Mouse (Mus musculus) embryonic facial prominence, embryonic 13.5 days (tissue): Measurements from ENCODE around the gene Trappc10. TPM values are rescaled to one million over a fixed set of nuclear protein-coding genes. Genes with fewer than 3 reads are reported as not detected.
"Not testable (repeated sequence)": the region's sequence is repeated elsewhere in the genome, so short reads cannot be mapped to it uniquely, and the experiment has no call there.

Experiments
- ATAC-seq: fragments of 200-750 bp; cut with Nextera tagmentation; 2 replicates; pipeline ENCODE4 v1.8.0; 2017; ENCODE audit warnings: low read depth; ENCODE audit not compliant: insufficient number of reproducible peaks, insufficient read depth, low FRiP score, low TSS enrichment
- H3K27ac ChIP-seq: fragments of 300-500 bp; sonication (generic); 2 replicates; pipeline ENCODE4 v1.5.1; 2015; ENCODE audit warnings: moderate library complexity, mild to moderate bottlenecking, inconsistent platforms
- H3K27me3 ChIP-seq: fragments of 300-500 bp; sonication (generic); 2 replicates; pipeline ENCODE4 v1.6.1; 2015; ENCODE audit warnings: mild to moderate bottlenecking, inconsistent platforms
- H3K36me3 ChIP-seq: fragments of 300-500 bp; sonication (generic); 2 replicates; pipeline ENCODE4 v1.6.1; 2015; ENCODE audit warnings: mild to moderate bottlenecking, inconsistent platforms
- H3K4me1 ChIP-seq: fragments of 300-500 bp; sonication (generic); 2 replicates; pipeline ENCODE4 v1.6.1; 2015; ENCODE audit warnings: inconsistent platforms
- H3K4me2 ChIP-seq: fragments of 300-500 bp; sonication (generic); 2 replicates; pipeline ENCODE4 v1.6.1; 2015; ENCODE audit warnings: moderate library complexity, mild to moderate bottlenecking, inconsistent platforms
- H3K4me3 ChIP-seq: fragments of 300-500 bp; sonication (generic); 2 replicates; pipeline ENCODE4 v1.5.1; 2015; ENCODE audit warnings: mild to moderate bottlenecking, inconsistent platforms
- H3K9ac ChIP-seq: fragments of 300-500 bp; sonication (generic); 2 replicates; pipeline ENCODE4 v1.6.1; 2015; ENCODE audit warnings: mild to moderate bottlenecking, inconsistent platforms
- H3K9me3 ChIP-seq: fragments of 300-500 bp; sonication (generic); 2 replicates; pipeline ENCODE4 v1.6.1; 2016; ENCODE audit warnings: inconsistent platforms
- WGBS: fragments of 180-500 bp; shearing (Covaris S2); methylation state at CpG from one replicate; pipeline ENCODE4 v1.1.7; 2015; ENCODE audit warnings: mixed read lengths; 5-methylcytosine and 5-hydroxymethylcytosine counted together
- polyA plus RNA-seq: library from polyadenylated mRNA; unstranded; fragments of >200 nt; fragmentation: Nextera tagmentation; extraction: Ambion mirVana; gene quantifications from 2 replicates; pipeline ENCODE4 v1.2.1, GENCODE M21; 2015

The Trappc10 gene
- polyA plus RNA-seq, 1 experiment from 2014 or later: 12.0 TPM

DNA sequence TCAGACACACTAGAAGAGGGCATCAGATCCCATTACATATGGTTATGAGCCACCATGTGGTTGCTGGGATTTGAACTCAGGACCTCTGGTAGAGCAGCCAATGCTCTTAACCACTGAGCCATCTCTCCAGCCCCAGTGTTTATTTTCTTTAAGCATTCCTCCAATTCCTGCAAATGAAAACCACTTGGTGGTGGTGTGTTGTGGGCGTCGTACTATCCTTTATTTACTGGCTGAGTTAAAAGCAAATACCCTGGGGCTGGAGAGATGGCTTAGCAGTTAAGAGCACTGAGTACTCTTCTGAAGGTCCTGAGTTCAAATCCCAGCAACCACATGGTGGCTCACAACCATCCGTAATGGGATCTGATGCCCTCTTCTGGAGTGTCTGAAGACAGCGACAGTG, 58.4 kb downstream of the Trappc10 start:
- not testable (repeated sequence) for H3K9ac ChIP-seq, H3K27me3 ChIP-seq, H3K9me3 ChIP-seq, ATAC-seq, H3K4me3 ChIP-seq, H3K27ac ChIP-seq, H3K4me2 ChIP-seq
- Histone ChIP-seq H3K36me3 (peaks cover 59% of the 10 kb centered on the region), H3K4me1 (peaks cover 16% of the 10 kb centered on the region)
- WGBS: 65% methylated on average over 4 of the region's 4 CpGs

DNA sequence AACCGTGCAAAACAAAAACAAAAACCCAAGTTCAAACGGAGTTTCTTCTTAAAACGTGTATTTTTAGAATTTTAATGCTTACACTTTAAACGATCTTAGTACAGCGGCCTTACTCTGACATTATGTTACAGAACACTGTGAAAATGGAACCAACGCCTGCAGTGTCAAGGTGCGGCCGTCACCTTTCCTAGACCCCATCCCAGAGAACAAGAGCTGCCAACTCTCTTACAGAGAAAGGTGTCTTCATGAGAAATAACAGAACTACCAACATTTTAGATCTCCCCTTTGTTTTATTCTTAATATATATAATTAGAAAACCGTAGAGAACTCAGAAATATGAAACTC, 59.1 kb downstream of the Trappc10 start:
- H3K9ac ChIP-seq: peak overlapping the region; percentile 76; the same call in 1 of the 2 replicates
- 15% methylated on average over 9 of the region's 9 CpGs for WGBS
- H3K4me3 ChIP-seq: peak overlapping the region; percentile 72
- H3K27me3 ChIP-seq: no peaks in the 10 kb centered on the region
- H3K27ac ChIP-seq: peak overlapping the region; percentile 84
- peaks cover 59% of the 10 kb centered on the region for H3K36me3 ChIP-seq
- no peak for ATAC-seq
- no peaks in the 10 kb centered on the region for H3K9me3 ChIP-seq
- peaks cover 16% of the 10 kb centered on the region for H3K4me1 ChIP-seq
- H3K4me2 ChIP-seq: peak overlapping the region; percentile 83

DNA sequence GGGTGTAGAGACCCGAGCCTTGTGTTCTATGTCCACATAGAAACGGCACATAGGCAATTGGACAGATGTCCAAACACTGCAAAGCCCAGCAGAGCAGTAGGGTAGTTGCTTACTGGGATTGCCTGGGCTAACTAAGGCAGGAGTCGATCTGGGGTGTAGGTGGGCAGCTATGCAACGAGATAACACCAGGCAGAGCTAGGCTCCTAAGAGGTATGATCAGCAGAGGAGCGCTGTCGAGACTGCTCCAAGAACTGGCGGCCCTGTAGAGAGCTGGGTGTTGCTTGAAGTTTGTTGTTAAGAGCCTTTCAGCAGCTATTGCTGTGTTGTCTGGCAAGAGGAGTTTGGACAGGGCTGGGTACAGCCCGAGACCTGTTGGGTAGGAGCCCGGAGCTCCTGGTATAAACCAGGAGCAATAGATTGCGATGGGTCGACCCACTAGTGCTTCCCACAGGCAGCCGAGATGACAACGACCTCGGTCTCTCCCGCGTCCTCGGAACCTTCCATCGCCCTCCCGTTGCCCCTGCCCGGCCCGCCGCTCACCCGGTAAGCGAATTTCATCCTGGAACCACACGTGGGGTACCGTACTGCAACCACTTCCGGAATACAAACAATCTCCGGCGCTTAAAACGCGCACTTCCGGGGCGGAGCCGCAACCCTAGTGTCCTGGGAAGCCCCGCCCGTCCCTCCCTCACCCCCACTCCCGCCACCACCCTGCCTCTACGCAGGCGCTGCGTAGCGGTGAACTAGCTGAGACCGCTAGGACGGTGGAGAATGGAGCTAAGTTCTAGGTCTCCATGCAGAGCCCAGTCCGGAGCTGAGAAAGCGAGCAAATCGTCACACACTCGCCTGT, 59.7 kb downstream of the Trappc10 start, which contains the start of gene Pwp2:
Gene Pwp2 (minus strand): TSS at position 619 of the 850 bp plus-strand sequence.
- Histone ChIP-seq H3K27ac (peak within 1 kb of the TSS; percentile 84), H3K9me3 (no peaks in the 10 kb centered on the region), H3K4me1 (peaks cover 16% of the 10 kb centered on the region), H3K27me3 (no peaks in the 10 kb centered on the region), H3K36me3 (peaks cover 59% of the 10 kb centered on the region), H3K4me3 (peak within 1 kb of the TSS; percentile 72), H3K9ac (peak within 1 kb of the TSS; percentile 76), H3K4me2 (peak within 1 kb of the TSS; percentile 83)
- peak; percentile 89 for ATAC-seq
- WGBS: 1% methylated on average over 47 of the region's 47 CpGs

DNA sequence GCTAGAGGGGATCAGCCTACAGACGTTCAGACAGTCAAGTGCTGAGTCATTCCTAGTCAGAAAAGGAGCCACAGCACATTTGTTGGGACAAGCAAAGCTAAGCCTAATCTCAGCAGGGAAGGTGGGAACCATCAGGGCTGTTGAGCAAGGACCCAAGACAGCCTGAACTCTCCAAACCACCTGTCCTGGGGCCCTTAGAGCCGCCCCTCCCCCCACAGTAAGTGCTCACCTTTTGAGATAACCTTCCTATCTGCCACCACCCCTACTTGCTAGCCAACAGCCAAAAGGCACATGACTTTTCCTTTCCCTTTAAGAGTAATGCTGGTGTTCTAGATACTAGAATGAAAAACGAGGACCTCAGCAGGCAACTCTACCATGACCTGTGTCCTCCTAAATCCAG, 60.9 kb downstream of the Trappc10 start:
- Histone ChIP-seq H3K4me1 (peaks cover 16% of the 10 kb centered on the region), H3K4me2 (peak overlapping the region; percentile 83), H3K27ac (no peak overlapping the region), H3K9ac (no peak overlapping the region), H3K36me3 (peaks cover 59% of the 10 kb centered on the region), H3K4me3 (no peak overlapping the region), H3K9me3 (no peaks in the 10 kb centered on the region), H3K27me3 (no peaks in the 10 kb centered on the region)
- ATAC-seq: no peak
- 81% methylated on average over 3 of the region's 3 CpGs for WGBS

DNA sequence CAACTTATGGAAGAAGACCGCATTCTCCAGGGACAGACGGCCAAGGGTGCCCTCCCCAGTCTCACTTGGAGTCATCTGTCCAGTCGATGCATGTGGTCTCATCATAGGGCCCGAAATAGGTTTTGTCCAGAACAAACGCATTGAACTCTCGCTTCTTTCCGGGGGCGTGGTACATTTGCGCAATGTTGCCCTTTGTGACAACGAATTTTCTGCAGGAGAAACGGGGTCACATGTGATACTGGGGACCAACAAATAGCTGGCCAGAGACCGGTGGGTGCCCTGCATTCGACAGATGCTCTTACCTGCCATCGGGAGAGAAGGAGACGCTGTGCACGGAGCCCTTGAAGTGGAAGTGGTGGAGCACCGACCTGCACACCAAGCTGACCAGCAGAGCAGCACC, 62.1 kb downstream of the Trappc10 start:
- Histone ChIP-seq H3K4me3 (no peak overlapping the region), H3K9ac (no peak overlapping the region), H3K36me3 (peaks cover 60% of the 10 kb centered on the region), H3K4me1 (peaks cover 16% of the 10 kb centered on the region), H3K9me3 (no peaks in the 10 kb centered on the region), H3K27me3 (no peaks in the 10 kb centered on the region), H3K27ac (no peak overlapping the region), H3K4me2 (no peak overlapping the region)
- 95% methylated on average over 17 of the region's 17 CpGs for WGBS
- no peak for ATAC-seq

DNA sequence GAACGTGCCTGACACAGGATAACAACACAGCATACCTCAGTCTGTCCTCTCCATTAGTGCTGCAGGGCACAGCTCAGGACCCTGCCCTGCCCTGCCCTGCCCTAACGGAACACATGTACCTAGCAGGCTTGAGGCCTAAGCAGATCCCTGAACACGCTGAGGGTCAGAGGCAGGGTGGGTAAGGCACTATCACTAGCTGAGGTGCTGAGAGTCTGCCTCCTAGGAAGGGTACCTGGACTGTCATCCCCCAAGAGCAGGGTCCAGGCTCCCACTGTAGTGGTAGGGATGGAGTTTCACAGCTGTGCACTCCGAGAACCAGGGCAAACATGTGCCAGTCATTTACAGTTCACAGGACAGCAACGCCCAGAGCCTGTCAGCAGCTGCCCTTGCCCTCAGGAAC, 70.0 kb downstream of the Trappc10 start:
- no peak for ATAC-seq
- no peaks in the 10 kb centered on the region for H3K9me3 ChIP-seq
- H3K36me3 ChIP-seq: peaks cover 87% of the 10 kb centered on the region
- no peak overlapping the region for H3K9ac ChIP-seq
- peaks cover 5% of the 10 kb centered on the region for H3K4me1 ChIP-seq
- H3K27me3 ChIP-seq: no peaks in the 10 kb centered on the region
- 88% methylated on average over 5 of the region's 5 CpGs for whole genome bisulfite sequencing
- H3K27ac ChIP-seq: no peak overlapping the region
- no peak overlapping the region for H3K4me2 ChIP-seq
- H3K4me3 ChIP-seq: no peak overlapping the region

DNA sequence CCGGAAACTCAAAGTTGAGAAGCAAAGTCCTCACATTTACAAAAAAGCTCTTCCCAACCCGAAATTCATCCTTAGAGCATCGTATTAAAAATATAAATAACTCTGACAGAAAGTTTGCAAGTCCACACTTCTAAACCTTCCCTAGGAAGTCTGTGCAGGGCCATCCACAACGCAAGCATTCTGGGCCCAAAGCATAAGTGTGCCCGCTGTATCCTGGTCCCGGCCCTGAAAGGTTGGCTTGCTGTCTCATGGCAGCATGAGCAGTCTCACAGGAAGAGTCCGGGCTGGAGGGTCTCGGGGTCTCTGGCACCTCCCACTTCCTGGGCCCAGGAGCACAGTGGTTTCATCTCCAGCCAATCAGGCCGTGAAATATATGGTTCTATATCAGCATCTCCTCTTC, 72.9 kb downstream of the Trappc10 start:
- H3K4me3 ChIP-seq: no peak overlapping the region
- ATAC-seq: no peak
- WGBS: 90% methylated on average over 9 of the region's 9 CpGs
- no peak overlapping the region for H3K4me2 ChIP-seq
- no peak overlapping the region for H3K27ac ChIP-seq
- H3K9ac ChIP-seq: no peak overlapping the region
- H3K9me3 ChIP-seq: no peaks in the 10 kb centered on the region
- H3K27me3 ChIP-seq: no peaks in the 10 kb centered on the region
- peaks cover 74% of the 10 kb centered on the region for H3K36me3 ChIP-seq
- peaks cover 15% of the 10 kb centered on the region for H3K4me1 ChIP-seq

DNA sequence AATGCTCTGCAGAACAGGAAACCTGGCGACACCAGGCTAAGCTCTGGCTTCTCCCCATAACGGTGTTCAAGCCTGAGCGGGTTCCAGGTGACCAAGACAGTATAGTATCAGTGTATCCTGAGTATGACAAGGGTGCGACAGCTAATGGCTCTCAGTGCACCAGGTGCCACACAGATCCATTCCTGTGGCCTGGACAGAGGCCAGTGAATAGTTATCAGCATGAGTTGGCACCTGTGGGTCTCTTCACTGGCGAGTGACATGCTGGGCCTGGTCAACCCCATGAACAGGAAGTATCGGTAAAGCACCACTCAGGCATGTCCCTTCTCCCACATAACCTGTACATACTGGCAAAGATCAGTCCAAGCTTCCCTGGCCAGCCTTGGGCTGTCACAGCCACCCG, 73.4 kb downstream of the Trappc10 start:
- Histone ChIP-seq H3K4me2 (no peak overlapping the region), H3K4me3 (no peak overlapping the region), H3K9me3 (no peaks in the 10 kb centered on the region), H3K27me3 (no peaks in the 10 kb centered on the region), H3K9ac (no peak overlapping the region), H3K4me1 (peaks cover 15% of the 10 kb centered on the region), H3K36me3 (peaks cover 74% of the 10 kb centered on the region), H3K27ac (no peak overlapping the region)
- WGBS: 94% methylated on average over 7 of the region's 7 CpGs
- no peak for ATAC-seq

DNA sequence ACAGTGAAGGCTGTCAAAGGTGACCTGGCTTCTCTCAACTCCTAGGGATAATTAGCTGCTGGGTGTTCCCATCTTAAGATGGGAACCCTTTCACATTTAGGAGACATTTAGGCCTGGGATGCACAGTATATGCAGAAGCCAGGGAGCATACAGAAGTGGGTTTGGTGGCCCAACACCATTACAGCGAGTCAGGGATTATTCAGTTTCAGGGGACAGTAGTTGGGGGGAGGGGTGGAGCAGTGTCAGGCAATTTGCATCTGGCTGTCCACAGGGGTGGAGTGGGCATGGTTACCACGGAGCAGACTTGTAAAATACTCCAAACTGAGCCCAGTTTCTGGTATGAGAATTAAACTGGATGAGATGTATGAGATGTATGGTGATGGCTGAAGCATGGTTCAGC, 74.0 kb downstream of the Trappc10 start:
- H3K36me3 ChIP-seq: peaks cover 74% of the 10 kb centered on the region
- H3K27me3 ChIP-seq: no peaks in the 10 kb centered on the region
- WGBS: 61% methylated on average over 2 of the region's 2 CpGs
- H3K4me3 ChIP-seq: no peak overlapping the region; the same call in 1 of the 2 replicates
- H3K4me1 ChIP-seq: peaks cover 15% of the 10 kb centered on the region
- H3K9me3 ChIP-seq: no peaks in the 10 kb centered on the region
- peak overlapping the region; percentile 29; the same call in 1 of the 2 replicates for H3K27ac ChIP-seq
- no peak for ATAC-seq
- peak overlapping the region; percentile 92 for H3K4me2 ChIP-seq
- H3K9ac ChIP-seq: peak overlapping the region; percentile 92; the same call in 1 of the 2 replicates

DNA sequence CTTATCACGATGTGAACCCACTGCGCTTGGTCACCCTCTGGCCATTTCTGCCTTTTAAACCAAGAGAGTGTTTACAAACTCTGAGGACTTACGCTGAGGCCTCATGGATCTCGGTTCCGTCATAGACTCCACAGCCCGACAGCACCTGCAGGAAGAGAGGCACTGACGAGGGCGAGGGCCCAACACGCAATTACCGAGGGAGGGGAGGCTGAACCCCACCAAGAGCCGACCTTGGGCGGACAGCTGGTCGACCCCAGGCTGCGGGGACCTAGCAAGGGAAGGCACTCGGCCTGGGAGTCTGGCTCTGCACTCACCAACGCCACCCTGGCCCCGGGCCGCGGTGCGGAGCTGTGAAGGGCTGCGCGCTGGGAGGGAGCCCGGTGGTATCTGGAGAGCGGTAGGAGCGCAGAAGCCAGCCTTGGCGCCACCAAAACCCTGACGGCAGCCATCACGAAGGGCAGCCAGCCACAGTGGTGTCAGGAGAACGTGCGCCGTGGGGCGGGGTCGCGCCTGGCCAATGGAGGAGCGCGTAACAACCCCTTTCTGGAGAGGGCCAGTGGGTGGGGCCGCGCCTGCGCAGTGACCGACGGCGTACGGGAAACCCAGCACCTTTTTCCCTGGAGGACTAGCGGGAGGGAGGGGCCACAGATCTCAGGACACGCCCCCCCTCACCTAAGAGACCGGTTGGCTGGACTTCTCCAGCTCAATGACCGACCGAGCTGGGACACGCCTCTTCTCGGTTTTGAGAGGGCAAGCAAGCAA, 75.0 kb downstream of the Trappc10 start, which contains the start of gene D10Jhu81e:
Gene D10Jhu81e (minus strand): TSS at position 502 of the 762 bp plus-strand sequence.
- H3K4me3 ChIP-seq: peak within 1 kb of the TSS; percentile 95
- H3K4me1 ChIP-seq: peaks cover 15% of the 10 kb centered on the region
- no peaks in the 10 kb centered on the region for H3K9me3 ChIP-seq
- ATAC-seq: peak; percentile 92
- H3K9ac ChIP-seq: peak within 1 kb of the TSS; percentile 92
- H3K36me3 ChIP-seq: peaks cover 74% of the 10 kb centered on the region
- 2% methylated on average over 50 of the region's 50 CpGs for WGBS
- peak within 1 kb of the TSS; percentile 92 for H3K4me2 ChIP-seq
- H3K27me3 ChIP-seq: no peaks in the 10 kb centered on the region
- H3K27ac ChIP-seq: peak within 1 kb of the TSS; percentile 77

DNA sequence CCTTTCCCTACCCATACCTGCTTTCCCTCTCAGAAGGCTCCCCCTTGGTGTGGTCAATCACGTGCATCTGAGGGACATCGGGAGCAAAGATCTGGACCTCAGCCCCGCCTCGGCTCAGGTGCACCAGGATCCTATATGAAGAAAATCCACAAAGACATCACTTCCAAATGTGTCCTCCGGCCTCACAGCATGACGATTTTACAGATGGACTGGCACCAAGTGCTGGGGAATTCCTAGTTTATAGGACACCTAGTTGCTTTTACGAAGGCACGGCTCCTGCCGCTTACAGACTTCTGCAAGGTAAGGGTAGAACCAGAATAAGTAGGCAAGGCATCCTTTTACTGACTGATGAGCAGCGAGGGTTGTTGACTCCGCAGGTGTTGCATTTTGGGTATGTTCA, 75.6 kb downstream of the Trappc10 start:
- Histone ChIP-seq H3K9ac (peak overlapping the region; percentile 92), H3K27me3 (no peaks in the 10 kb centered on the region), H3K4me3 (peak overlapping the region; percentile 95), H3K9me3 (no peaks in the 10 kb centered on the region), H3K36me3 (peaks cover 71% of the 10 kb centered on the region), H3K27ac (no peak overlapping the region), H3K4me2 (peak overlapping the region; percentile 92), H3K4me1 (peaks cover 15% of the 10 kb centered on the region)
- ATAC-seq: no peak
- 82% methylated on average over 11 of the region's 11 CpGs for WGBS
